Mouse (Mus musculus) forebrain, embryonic 16.5 days (tissue): ENCODE data around the gene Chkb. TPM values are rescaled to one million over a fixed set of nuclear protein-coding genes. Genes with fewer than 3 reads are reported as not detected.
A peak's percentile ranks its signal among the peaks of the same experiment; 100 is the strongest.

Source experiments
- ATAC-seq: fragments of 200-750 bp; cut with Nextera tagmentation; 2 replicates; pipeline ENCODE4 v1.8.0; 2017; ENCODE audit warnings: mild to moderate bottlenecking, moderate library complexity
- H3K27ac ChIP-seq: fragments of 300-500 bp; sonication (generic); 2 replicates; pipeline ENCODE4 v1.5.1; 2014; ENCODE audit warnings: low read length, control low read depth
- H3K27me3 ChIP-seq: fragments of 300-500 bp; sonication (generic); replicated peaks from 2 replicates; pipeline ENCODE4 v1.6.1; 2014; ENCODE audit warnings: low read length; ENCODE audit not compliant: control insufficient read depth, insufficient read depth
- H3K36me3 ChIP-seq: fragments of 300-500 bp; sonication (generic); 2 replicates; pipeline ENCODE4 v1.6.1; 2014; ENCODE audit not compliant: control insufficient read depth, insufficient read depth
- H3K4me1 ChIP-seq: fragments of 300-500 bp; sonication (generic); replicated peaks from 2 replicates; pipeline ENCODE4 v1.6.1; 2014; ENCODE audit warnings: low read length; ENCODE audit not compliant: control insufficient read depth, insufficient read depth
- H3K4me2 ChIP-seq: fragments of 300-500 bp; sonication (generic); 2 replicates; pipeline ENCODE4 v1.6.1; 2014; ENCODE audit warnings: mild to moderate bottlenecking, low read length, control low read depth
- H3K4me3 ChIP-seq: fragments of 300-500 bp; sonication (generic); replicated peaks from 2 replicates; pipeline ENCODE4 v1.5.1; 2014; ENCODE audit warnings: mild to moderate bottlenecking, low read length, control low read depth
- H3K9ac ChIP-seq: fragments of 300-500 bp; sonication (generic); replicated peaks from 2 replicates; pipeline ENCODE4 v1.6.1; 2014; ENCODE audit warnings: low read depth, low read length, control low read depth
- H3K9me3 ChIP-seq: fragments of 300-500 bp; sonication (generic); 2 replicates; pipeline ENCODE4 v1.6.1; 2016; ENCODE audit warnings: low read length; ENCODE audit not compliant: control insufficient read depth
- WGBS: fragments of 180-500 bp; shearing (Covaris S2); extraction: QIAGEN DNeasy Blood & Tissue Kit; methylation state at CpG from one replicate; pipeline ENCODE4 v1.1.7; 2014; 5-methylcytosine and 5-hydroxymethylcytosine counted together
- polyA plus RNA-seq: library from polyadenylated mRNA; unstranded; fragments of >200 nt; fragmentation: Nextera tagmentation; extraction: Ambion mirVana; gene quantifications from 2 replicates; pipeline ENCODE4 v1.2.1, GENCODE M21; 2015

Gene Chkb
- polyA plus RNA-seq, 1 experiment from 2014 or later, result 77.7 TPM

- 87% methylated on average over 10 of the region's 10 CpGs for WGBS
- no peaks in the 10 kb centered on the region for H3K36me3 ChIP-seq
- no peak for ATAC-seq
Observed at GRCm38 (mm10) chr15:89390081-89390480, 39.6 kb downstream of the Chkb start.

GRCm38 (mm10) chr15:89387127-89387526 lies 42.6 kb downstream of the Chkb start:
- Histone ChIP-seq H3K36me3 (no peaks in the 10 kb centered on the region), H3K4me1 (no peaks in the 10 kb centered on the region), H3K4me3 (no peak overlapping the region), H3K9me3 (no peaks in the 10 kb centered on the region), H3K9ac (no peak overlapping the region), H3K27me3 (no peaks in the 10 kb centered on the region), H3K4me2 (no peak overlapping the region), H3K27ac (no peak overlapping the region)
- ATAC-seq, result no peak
- 57% methylated on average over 12 of the region's 12 CpGs for WGBS

More at GRCm38 (mm10) chr15:89390081-89390480, 39.6 kb downstream of the Chkb start:
- H3K4me2 ChIP-seq, result no peak overlapping the region
- no peak overlapping the region for H3K9ac ChIP-seq
- H3K27ac ChIP-seq, result no peak overlapping the region
- no peaks in the 10 kb centered on the region for H3K27me3 ChIP-seq
- no peaks in the 10 kb centered on the region for H3K9me3 ChIP-seq
- H3K4me1 ChIP-seq, result no peaks in the 10 kb centered on the region
- no peak overlapping the region for H3K4me3 ChIP-seq

- no peak within 1 kb of the TSS for H3K4me3 ChIP-seq
- peaks cover 4% of the 10 kb centered on the region for H3K27me3 ChIP-seq
- H3K36me3 ChIP-seq, result no peaks in the 10 kb centered on the region
- no peaks in the 10 kb centered on the region for H3K9me3 ChIP-seq
- H3K27ac ChIP-seq, result no peak within 1 kb of the TSS
- no peaks in the 10 kb centered on the region for H3K4me1 ChIP-seq
- WGBS, result 90% methylated on average over 7 of the region's 7 CpGs
- ATAC-seq, result no peak
- H3K9ac ChIP-seq, result no peak within 1 kb of the TSS
- H3K4me2 ChIP-seq, result no peak within 1 kb of the TSS
Observed at GRCm38 (mm10) chr15:89384617-89385016, 45.1 kb downstream of the Chkb start, which contains the start of gene Klhdc7b. Gene Klhdc7b, plus strand, starts transcription at chr15:89384917.

GRCm38 (mm10) chr15:89379429-89379828 lies 50.3 kb downstream of the Chkb start:
- 17% methylated on average over 10 of the region's 10 CpGs for WGBS
- Histone ChIP-seq H3K27me3 (peaks cover 40% of the 10 kb centered on the region), H3K36me3 (no peaks in the 10 kb centered on the region), H3K4me3 (peak overlapping the region; percentile 38), H3K9ac (no peak overlapping the region; the same call in 1 of the 2 replicates), H3K27ac (no peak overlapping the region), H3K9me3 (no peaks in the 10 kb centered on the region), H3K4me1 (peaks cover 15% of the 10 kb centered on the region), H3K4me2 (peak overlapping the region; percentile 62)
- ATAC-seq, result no peak

- peaks cover 40% of the 10 kb centered on the region for H3K27me3 ChIP-seq
- no peak for ATAC-seq
- under 1% methylated on average over 33 of the region's 33 CpGs for WGBS
Observed at GRCm38 (mm10) chr15:89378831-89379401, 50.8 kb downstream of the Chkb start, which contains the start of gene Odf3b. Gene Odf3b, minus strand, starts transcription at chr15:89379282.

GRCm38 (mm10) chr15:89377938-89378828 lies 51.5 kb downstream of the Chkb start:
- Histone ChIP-seq H3K9me3 (no peaks in the 10 kb centered on the region), H3K4me3 (peak overlapping the region; percentile 38), H3K27me3 (peaks cover 40% of the 10 kb centered on the region), H3K4me1 (peaks cover 20% of the 10 kb centered on the region), H3K27ac (no peak overlapping the region), H3K9ac (peak overlapping the region; percentile 46), H3K4me2 (peak overlapping the region; percentile 62), H3K36me3 (no peaks in the 10 kb centered on the region)
- 12% methylated on average over 46 of the region's 46 CpGs for WGBS
- ATAC-seq, result no peak

More at GRCm38 (mm10) chr15:89378831-89379401, 50.8 kb downstream of the Chkb start, which contains the start of gene Odf3b:
- Histone ChIP-seq H3K4me1 (peaks cover 19% of the 10 kb centered on the region), H3K9me3 (no peaks in the 10 kb centered on the region), H3K9ac (peak within 1 kb of the TSS; percentile 46), H3K4me2 (peak within 1 kb of the TSS; percentile 62), H3K27ac (no peak within 1 kb of the TSS), H3K36me3 (no peaks in the 10 kb centered on the region), H3K4me3 (peak within 1 kb of the TSS; percentile 38)

GRCm38 (mm10) chr15:89377362-89377761 lies 52.3 kb downstream of the Chkb start:
- 7% methylated on average over 18 of the region's 18 CpGs for WGBS
- Histone ChIP-seq H3K36me3 (peaks cover 4% of the 10 kb centered on the region), H3K27me3 (peaks cover 40% of the 10 kb centered on the region), H3K27ac (no peak overlapping the region), H3K4me1 (peaks cover 27% of the 10 kb centered on the region), H3K4me2 (no peak overlapping the region), H3K4me3 (no peak overlapping the region), H3K9ac (no peak overlapping the region), H3K9me3 (no peaks in the 10 kb centered on the region)
- no peak for ATAC-seq

- Histone ChIP-seq H3K4me2 (no peak within 1 kb of the TSS), H3K4me3 (no peak within 1 kb of the TSS), H3K36me3 (peaks cover 7% of the 10 kb centered on the region), H3K27ac (no peak within 1 kb of the TSS), H3K27me3 (peaks cover 40% of the 10 kb centered on the region), H3K9me3 (no peaks in the 10 kb centered on the region), H3K9ac (no peak within 1 kb of the TSS), H3K4me1 (peaks cover 27% of the 10 kb centered on the region)
- 21% methylated on average over 16 of the region's 16 CpGs for WGBS
- no peak for ATAC-seq
Observed at GRCm38 (mm10) chr15:89376957-89377356, 52.8 kb downstream of the Chkb start, which contains the start of gene Tymp. Gene Tymp, minus strand, starts transcription at chr15:89377039.
